Mouse (Mus musculus) erythroblast, embryonic 14.5 days (primary cell): ENCODE measurements at regions not wholly inside any gene's neighbourhood (a gene's known extent, or its start where the extent isn't known, plus 50 kb on each side); places are given as distances from the start of the nearest gene placed in this dataset.

Source experiments
- GATA1 ChIP-seq: IDR thresholded peaks from 2 replicates; pipeline ENCODE4 v1.6.1; 2012; ENCODE audit warnings: low read length, inconsistent platforms, mixed read lengths
- TAL1 ChIP-seq: IDR thresholded peaks from 3 replicates; pipeline ENCODE4 v1.6.1; 2012; ENCODE audit warnings: low read length, inconsistent platforms, mixed read lengths

DNA sequence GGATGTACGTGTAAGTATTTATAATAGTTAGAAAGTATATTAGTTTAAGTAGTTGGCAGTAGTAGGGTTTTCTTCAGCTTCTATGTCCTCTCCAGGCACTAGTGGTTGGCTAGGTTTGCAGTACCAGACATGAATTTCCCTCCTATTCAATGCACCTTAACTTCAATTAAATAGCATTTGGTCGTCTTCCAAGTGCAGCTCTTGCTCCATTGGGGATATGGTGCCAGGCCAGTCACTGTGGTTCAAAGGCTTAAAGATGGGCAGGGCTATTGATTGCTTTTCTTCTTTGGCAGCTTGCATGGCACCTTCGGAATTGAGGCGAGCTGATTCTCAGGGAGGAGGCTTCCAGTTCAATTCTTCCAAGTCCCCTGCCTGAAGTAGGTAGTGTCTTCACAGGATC, 68.0 kb upstream of the Csl start:
- no peak for TF ChIP-seq GATA1
- TF ChIP-seq TAL1: no peak
